Mouse (Mus musculus): ENCODE measurements at regions not wholly inside any gene's neighbourhood (a gene's known extent, or its start where the extent isn't known, plus 50 kb on each side); places are given as distances from the start of the nearest gene placed in this dataset.

GRCm38 (mm10) chr3:101213212-101213562 is 74.6 kb downstream of the Cd2 start:
- TF ChIP-seq CTCF (conservative IDR thresholded peaks at IDR 0.05; ENCODE audit: insufficient read depth, insufficient read length, low read depth, low read length) (no peak), POLR2A (IDR thresholded peaks at IDR 0.05; ENCODE audit: low read depth, low read length) (no peak)

All from kidney, adult 2 months (tissue).